Mouse (Mus musculus): ENCODE data around the gene Rbl1.
A peak's percentile ranks its signal among the peaks of the same experiment; 100 is the strongest.
"Not testable (repeated sequence)": the region's sequence is repeated elsewhere in the genome, so short reads cannot be mapped to it uniquely, and the experiment has no call there.

The Rbl1 gene

GRCm38 (mm10) chr2:157170166-157170565, 34.2 kb downstream of the Rbl1 start:
- no peak for DNase-seq

GRCm38 (mm10) chr2:157166371-157167080, 37.8 kb downstream of the Rbl1 start:
- no peak for DNase-seq

- DNase-seq, result not testable (repeated sequence)
These were observed 38.8 kb downstream of the Rbl1 start for GRCm38 (mm10) chr2:157165312-157166224.

- DNase-seq, result no peak
These were observed 40.2 kb downstream of the Rbl1 start for GRCm38 (mm10) chr2:157164101-157164500.

- DNase-seq, result no peak
These were observed 48.3 kb downstream of the Rbl1 start for GRCm38 (mm10) chr2:157156079-157156478.

GRCm38 (mm10) chr2:157153235-157153634, 51.1 kb downstream of the Rbl1 start:
- no peak for DNase-seq

GRCm38 (mm10) chr2:157148417-157148816, 55.9 kb downstream of the Rbl1 start:
- no peak for DNase-seq

GRCm38 (mm10) chr2:157147397-157148020, 56.8 kb downstream of the Rbl1 start:
- no peak for DNase-seq

GRCm38 (mm10) chr2:157145173-157145572, 59.2 kb downstream of the Rbl1 start:
- DNase-seq, result no peak

- no peak for DNase-seq
These were observed 60.2 kb downstream of the Rbl1 start for GRCm38 (mm10) chr2:157144132-157144531.

GRCm38 (mm10) chr2:157141962-157142361, 62.4 kb downstream of the Rbl1 start:
- no peak for DNase-seq

GRCm38 (mm10) chr2:157139251-157139802, 65.0 kb downstream of the Rbl1 start:
- no peak for DNase-seq

- DNase-seq, result no peak
These were observed 65.5 kb downstream of the Rbl1 start for GRCm38 (mm10) chr2:157138808-157139207.

GRCm38 (mm10) chr2:157137959-157138731, 66.2 kb downstream of the Rbl1 start:
- no peak for DNase-seq

GRCm38 (mm10) chr2:157136646-157137045, 67.7 kb downstream of the Rbl1 start:
- DNase-seq, result peak; percentile 25

GRCm38 (mm10) chr2:157136176-157136575, 68.2 kb downstream of the Rbl1 start:
- no peak for DNase-seq

- peak; percentile 34 for DNase-seq
These were observed 68.7 kb downstream of the Rbl1 start for GRCm38 (mm10) chr2:157135529-157136120.

- DNase-seq, result peak; percentile 94
These were observed 69.3 kb downstream of the Rbl1 start, which contains the start of gene Samhd1 for GRCm38 (mm10) chr2:157135014-157135413. Gene Samhd1 (minus strand): TSS chr2:157135265.

- DNase-seq, result no peak
These were observed 69.8 kb downstream of the Rbl1 start for GRCm38 (mm10) chr2:157134479-157134931.

GRCm38 (mm10) chr2:157133769-157134478, 70.4 kb downstream of the Rbl1 start:
- no peak for DNase-seq

Data from cerebellum, adult 9-10 months (tissue).